Mouse (Mus musculus) myocyte (in vitro differentiated cells): ENCODE data around the gene Acsbg1. TPM values are rescaled to one million over a fixed set of nuclear protein-coding genes. Genes with fewer than 3 reads are reported as not detected.
A peak's percentile ranks its signal among the peaks of the same experiment; 100 is the strongest.
"Not testable (repeated sequence)": the region's sequence is repeated elsewhere in the genome, so short reads cannot be mapped to it uniquely, and the experiment has no call there.

Source experiments
- H3K27me3 ChIP-seq: one replicate; pipeline ENCODE4 v1.6.1; 2011; ENCODE audit not compliant: control insufficient read depth, insufficient read depth, insufficient read length
- H3K36me3 ChIP-seq: one replicate; pipeline ENCODE4 v1.6.1; 2011; ENCODE audit not compliant: control insufficient read depth, insufficient read depth
- H3K4me2 ChIP-seq: one replicate; pipeline ENCODE4 v1.6.1; 2011; ENCODE audit warnings: low read depth, control low read depth
- H3K4me3 ChIP-seq: one replicate; pipeline ENCODE4 v1.5.1; 2011; ENCODE audit warnings: mild to moderate bottlenecking, control low read depth, moderate library complexity
- H3K79me2 ChIP-seq: one replicate; pipeline ENCODE4 v1.6.1; 2011; ENCODE audit not compliant: control insufficient read depth, insufficient read depth
- H3ac ChIP-seq: one replicate; pipeline ENCODE4 v1.6.1; 2011; ENCODE audit not compliant: control insufficient read depth, insufficient read length
- CEBPB ChIP-seq: IDR thresholded peaks from 2 replicates; pipeline ENCODE4 v1.6.1; 2011; ENCODE audit warnings: mild to moderate bottlenecking, moderate library complexity; ENCODE audit not compliant: poor library complexity, insufficient read depth, severe bottlenecking
- E2F4 ChIP-seq: IDR thresholded peaks from one replicate; pipeline ENCODE4 v1.6.1; 2011; ENCODE audit warnings: mild to moderate bottlenecking, control low read depth, moderate library complexity; ENCODE audit not compliant: insufficient read depth
- MAX ChIP-seq: IDR thresholded peaks from one replicate; pipeline ENCODE4 v1.6.1; 2011; ENCODE audit warnings: low read depth, mild to moderate bottlenecking, control low read depth
- MYOD1 ChIP-seq, 3 experiments: IDR thresholded peaks; one replicate each; pipeline ENCODE4 v1.6.1; 2011; ENCODE audit warnings: control low read depth in 2 of 3, low read depth in 2 of 3, mild to moderate bottlenecking in 2 of 3, moderate library complexity in 1 of 3; ENCODE audit not compliant: insufficient read length in 2 of 3, control insufficient read depth in 1 of 3
- MYOG ChIP-seq, 3 experiments: IDR thresholded peaks; one replicate each; pipeline ENCODE4 v1.6.1; 2011; ENCODE audit warnings: control low read depth in 2 of 3, low read depth in 2 of 3, mild to moderate bottlenecking in 2 of 3; ENCODE audit not compliant: insufficient read length in 2 of 3, control insufficient read depth in 1 of 3, insufficient read depth in 1 of 3
- POLR2A ChIP-seq: IDR thresholded peaks from one replicate; pipeline ENCODE4 v1.6.1; 2011; ENCODE audit warnings: low read depth, mild to moderate bottlenecking, control low read depth, moderate library complexity; ENCODE audit not compliant: insufficient read length
- POLR2AphosphoS2 ChIP-seq: IDR thresholded peaks from one replicate; pipeline ENCODE4 v1.6.1; 2011; ENCODE audit warnings: low read depth, control low read depth; ENCODE audit not compliant: insufficient read length
- REST ChIP-seq: IDR thresholded peaks from one replicate; pipeline ENCODE4 v1.6.1; 2011; ENCODE audit warnings: mild to moderate bottlenecking, control low read depth, moderate library complexity; ENCODE audit not compliant: insufficient read depth, insufficient read length
- SRF ChIP-seq: IDR thresholded peaks from one replicate; pipeline ENCODE4 v1.6.1; 2011; ENCODE audit warnings: low read depth; ENCODE audit not compliant: control insufficient read depth, insufficient read length
- TCF12 ChIP-seq: IDR thresholded peaks from one replicate; pipeline ENCODE4 v1.6.1; 2011; ENCODE audit warnings: mild to moderate bottlenecking, control low read depth; ENCODE audit not compliant: poor library complexity, insufficient read depth, severe bottlenecking
- TCF3 ChIP-seq: IDR thresholded peaks from one replicate; pipeline ENCODE4 v1.6.1; 2011; ENCODE audit warnings: low read depth, control low read depth; ENCODE audit not compliant: insufficient read length
- USF1 ChIP-seq: IDR thresholded peaks from one replicate; pipeline ENCODE4 v1.6.1; 2011; ENCODE audit warnings: low read depth, mild to moderate bottlenecking, control low read depth, moderate library complexity
- polyA plus RNA-seq: library from polyadenylated mRNA; unstranded; fragments of >200 nt; fragmentation: generic; extraction: Trizol; gene quantifications from one replicate; pipeline ENCODE4 v1.2.1, GENCODE M21; 2012; ENCODE audit warnings: missing spikeins

Gene Acsbg1
- polyA plus RNA-seq, 1 experiment = 48.0 TPM

DNA sequence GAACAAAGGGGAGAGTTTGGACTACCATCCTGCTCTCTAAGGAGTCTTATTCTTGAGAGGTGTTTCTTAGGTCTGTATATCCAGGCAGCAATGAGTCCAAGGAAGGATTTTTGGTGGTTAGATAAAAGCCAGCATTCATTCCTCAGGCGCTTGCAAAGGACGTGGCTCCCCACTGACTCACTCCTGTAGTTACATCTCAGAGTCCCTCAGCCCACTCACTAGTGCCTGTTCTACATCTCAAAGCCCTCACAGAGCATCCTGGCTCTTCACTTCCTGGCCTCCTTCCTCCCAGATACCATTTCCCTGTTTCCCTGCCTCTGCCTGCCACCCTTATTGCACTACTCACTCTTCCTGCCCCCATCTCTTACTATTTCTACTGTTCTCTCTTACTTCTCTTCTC, 59.3 kb downstream of the Acsbg1 start:
- TF ChIP-seq MAX (no peak), POLR2AphosphoS2 (peak; percentile 21), USF1 (no peak)
- Histone ChIP-seq H3K79me2 (no peaks in the 10 kb centered on the region), H3K27me3 (no peaks in the 10 kb centered on the region), H3K4me2 (no peak overlapping the region), H3K4me3 (no peak overlapping the region), H3K36me3 (peaks cover 56% of the 10 kb centered on the region), H3ac (no peak overlapping the region)

DNA sequence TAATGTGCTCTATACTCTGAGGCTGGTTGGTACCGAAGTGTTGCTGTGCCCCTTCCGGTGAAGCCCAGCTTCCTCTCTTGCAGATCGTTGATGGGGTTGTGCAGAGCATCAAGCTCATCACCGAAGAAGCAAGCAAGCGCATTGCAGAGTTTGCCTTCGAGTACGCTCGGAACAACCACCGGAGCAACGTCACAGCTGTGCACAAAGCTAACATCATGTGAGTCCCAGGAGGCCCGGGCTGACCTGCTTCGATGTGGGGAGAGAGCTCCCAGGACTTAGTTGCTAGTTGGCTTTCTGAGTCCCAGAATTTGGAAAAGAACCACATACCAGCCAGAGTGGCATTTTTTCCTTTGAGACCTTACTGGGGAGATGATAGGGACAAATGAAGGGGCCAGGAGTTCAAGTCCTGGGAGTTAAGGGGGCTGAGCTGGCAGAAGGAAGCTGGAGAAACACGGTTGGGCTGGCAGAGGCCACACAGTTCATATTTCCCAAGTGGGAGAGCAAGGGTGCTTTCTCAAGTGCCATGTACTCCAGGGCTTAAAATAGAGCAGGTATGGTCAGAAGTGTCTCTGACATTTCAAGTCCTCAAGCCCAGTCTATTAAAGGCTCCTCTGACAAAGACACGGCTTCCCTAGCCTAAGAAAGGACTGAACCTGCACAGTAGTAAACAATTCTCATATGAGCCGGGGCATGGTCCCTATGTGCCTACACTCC, 64.8 kb downstream of the Acsbg1 start:
- no peak overlapping the region for H3K4me3 ChIP-seq
- no peak overlapping the region for H3ac ChIP-seq
- H3K27me3 ChIP-seq = no peaks in the 10 kb centered on the region
- no peaks in the 10 kb centered on the region for H3K79me2 ChIP-seq
- H3K36me3 ChIP-seq = peaks cover 54% of the 10 kb centered on the region
- H3K4me2 ChIP-seq = no peak overlapping the region
- TF ChIP-seq MAX (no peak), MYOG (IDR thresholded peaks at IDR 0.05; ENCODE audit: control insufficient read depth in 1 of 3, insufficient read depth in 1 of 3, insufficient read length in 2 of 3, low read depth in 2 of 3) (no peak), USF1 (no peak), POLR2AphosphoS2 (no peak)

DNA sequence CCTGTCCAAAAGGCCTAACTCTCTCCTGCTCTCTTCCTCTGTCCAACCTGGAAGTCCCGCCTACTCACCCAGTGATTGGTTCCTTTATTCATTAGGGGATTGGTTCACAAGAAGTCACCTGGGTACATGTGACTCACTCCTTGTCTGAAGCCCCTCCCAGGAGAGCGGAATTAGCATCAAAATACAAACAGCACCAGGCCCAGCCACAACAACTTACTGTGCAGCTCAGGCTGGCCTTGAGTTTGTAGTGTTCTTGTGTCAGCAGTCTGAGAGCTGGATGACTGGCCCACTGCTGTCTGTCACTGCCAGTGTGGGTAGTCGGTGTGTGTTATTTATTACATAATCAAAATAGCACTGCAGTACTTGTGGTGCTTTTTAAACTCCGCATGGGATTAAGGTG, 68.0 kb downstream of the Acsbg1 start:
- peaks cover 51% of the 10 kb centered on the region for H3K36me3 ChIP-seq
- not testable (repeated sequence) for H3K27me3 ChIP-seq, H3K4me3 ChIP-seq, H3ac ChIP-seq, H3K4me2 ChIP-seq
- H3K79me2 ChIP-seq = peaks cover 15% of the 10 kb centered on the region

DNA sequence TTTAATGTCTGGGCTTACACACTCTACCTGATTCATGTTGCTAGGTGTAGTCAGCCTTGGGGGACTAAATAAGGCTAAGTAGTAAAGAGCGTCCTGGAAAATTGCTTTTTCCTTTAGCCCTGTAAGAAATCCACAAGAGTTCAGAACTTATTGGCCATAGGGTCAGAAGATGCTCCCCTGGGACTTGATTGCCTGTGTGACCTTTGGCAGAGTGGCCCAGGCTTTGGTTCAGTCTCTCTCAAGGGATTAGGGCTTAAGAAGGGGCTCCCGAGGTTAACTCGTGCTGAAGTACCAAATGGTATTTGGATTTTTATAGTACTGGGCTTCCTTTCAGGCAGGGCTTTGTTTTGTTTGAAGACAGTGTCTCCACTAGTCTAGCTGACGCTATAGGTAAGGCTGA, 73.8 kb downstream of the Acsbg1 start:
- no peak for TF ChIP-seq TCF12
- TF ChIP-seq E2F4 = no peak

DNA sequence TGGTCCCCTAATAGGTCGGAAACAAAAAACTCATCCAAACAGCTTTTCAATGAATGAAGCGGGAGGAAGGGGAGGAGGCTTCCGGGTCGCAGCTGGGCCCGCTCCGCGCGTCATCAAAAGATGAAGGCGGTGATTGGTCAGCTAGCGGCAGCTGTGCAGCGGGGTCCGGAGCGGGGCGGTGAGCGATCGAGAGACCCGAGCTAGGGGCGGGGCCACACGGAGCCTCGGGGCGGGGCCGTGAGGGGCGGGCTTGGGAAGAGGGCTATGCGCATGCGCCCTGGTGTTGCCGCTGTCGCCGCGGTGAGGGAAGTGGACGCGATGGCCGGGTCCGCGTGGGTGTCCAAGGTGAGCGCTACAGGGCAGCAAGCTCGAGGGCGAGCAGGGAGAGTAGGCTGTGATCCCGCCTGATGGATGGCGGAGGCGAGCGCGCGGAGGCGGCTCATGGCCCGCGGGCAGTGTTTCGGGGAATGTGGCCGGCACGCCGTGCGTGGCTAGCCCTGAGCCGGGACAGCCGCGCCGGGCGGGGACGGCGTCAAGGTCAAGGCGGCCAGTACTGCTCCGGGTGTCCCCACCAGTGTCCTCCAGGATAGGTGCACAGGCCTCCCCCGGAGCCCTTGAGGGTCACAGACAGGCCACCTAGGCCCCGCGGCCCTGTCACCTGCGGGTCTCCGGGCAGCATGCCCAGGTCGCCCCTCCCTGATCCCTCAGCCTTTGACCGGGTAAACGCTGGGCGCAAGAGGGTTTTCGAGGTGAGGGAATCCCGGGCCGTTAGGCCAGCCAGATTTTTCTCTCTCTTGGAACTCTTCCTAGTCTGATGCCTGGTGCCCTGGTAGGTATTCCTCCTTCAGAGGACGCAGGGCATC, 75.2 kb downstream of the Acsbg1 start, which contains the start of gene Idh3a:
TSS of gene Idh3a (plus strand) at position 136 of the 863 bp plus-strand sequence.
- H3ac ChIP-seq = peak within 1 kb of the TSS; percentile 91
- H3K27me3 ChIP-seq = no peaks in the 10 kb centered on the region
- TF ChIP-seq TCF12 (no peak), MYOG (IDR thresholded peaks at IDR 0.05; ENCODE audit: control insufficient read depth in 1 of 3, insufficient read depth in 1 of 3, insufficient read length in 2 of 3, low read depth in 2 of 3) (peak in 2 of 3 experiments; percentile 8 to 37), SRF (no peak), MYOD1 (IDR thresholded peaks at IDR 0.05; ENCODE audit: control insufficient read depth in 1 of 3, insufficient read length in 2 of 3, low read depth in 2 of 3) (peak in 1 of 3 experiments; percentile 42), CEBPB (no peak), REST (peak; percentile 27), TCF3 (no peak), E2F4 (no peak), POLR2A (peak; percentile 99), USF1 (no peak), MAX (no peak), POLR2AphosphoS2 (peak; percentile 96)
- peaks cover 10% of the 10 kb centered on the region for H3K36me3 ChIP-seq
- H3K4me2 ChIP-seq = peak within 1 kb of the TSS; percentile 96
- H3K4me3 ChIP-seq = peak within 1 kb of the TSS; percentile 64
- peaks cover 38% of the 10 kb centered on the region for H3K79me2 ChIP-seq

More for the DNA sequence above, 73.8 kb downstream of the Acsbg1 start:
- Histone ChIP-seq H3K27me3 (no peaks in the 10 kb centered on the region), H3K4me3 (peak overlapping the region; percentile 64), H3ac (no peak overlapping the region), H3K36me3 (peaks cover 15% of the 10 kb centered on the region), H3K4me2 (peak overlapping the region; percentile 96), H3K79me2 (peaks cover 38% of the 10 kb centered on the region)

DNA sequence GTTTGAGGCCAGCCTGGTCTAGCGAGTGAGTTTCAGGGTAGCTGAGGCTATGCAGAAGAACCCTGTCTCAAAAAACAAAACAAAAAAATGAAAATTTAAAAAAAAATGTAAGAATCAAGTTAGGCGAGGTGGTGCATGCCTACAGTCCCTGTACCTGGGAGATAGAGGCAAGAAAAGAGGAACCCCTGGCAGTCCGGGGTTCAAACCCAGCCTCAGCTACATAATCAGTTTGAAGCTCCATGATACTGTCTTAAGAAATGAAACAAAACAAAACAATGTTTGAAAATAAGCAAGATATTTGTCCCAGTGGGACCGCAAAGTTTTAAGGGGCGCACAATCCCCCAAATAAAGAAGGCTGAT, 75.9 kb downstream of the Acsbg1 start:
- Histone ChIP-seq H3K27me3 (no peaks in the 10 kb centered on the region), H3K36me3 (peaks cover 8% of the 10 kb centered on the region), H3K4me2 (peak overlapping the region; percentile 78), H3ac (peak overlapping the region; percentile 91), H3K4me3 (peak overlapping the region; percentile 64), H3K79me2 (peaks cover 37% of the 10 kb centered on the region)
- TF ChIP-seq POLR2AphosphoS2 = no peak
- no peak for TF ChIP-seq REST
- no peak for TF ChIP-seq USF1
- TF ChIP-seq TCF3 = no peak
- no peak for TF ChIP-seq MAX
- TF ChIP-seq SRF = no peak
- TF ChIP-seq MYOD1 (IDR thresholded peaks at IDR 0.05; ENCODE audit: control insufficient read depth in 1 of 3, insufficient read length in 2 of 3, low read depth in 2 of 3) = no peak
- TF ChIP-seq POLR2A = no peak
- TF ChIP-seq MYOG (IDR thresholded peaks at IDR 0.05; ENCODE audit: control insufficient read depth in 1 of 3, insufficient read depth in 1 of 3, insufficient read length in 2 of 3, low read depth in 2 of 3) = no peak
- no peak for TF ChIP-seq TCF12
- TF ChIP-seq E2F4 = no peak
- no peak for TF ChIP-seq CEBPB

DNA sequence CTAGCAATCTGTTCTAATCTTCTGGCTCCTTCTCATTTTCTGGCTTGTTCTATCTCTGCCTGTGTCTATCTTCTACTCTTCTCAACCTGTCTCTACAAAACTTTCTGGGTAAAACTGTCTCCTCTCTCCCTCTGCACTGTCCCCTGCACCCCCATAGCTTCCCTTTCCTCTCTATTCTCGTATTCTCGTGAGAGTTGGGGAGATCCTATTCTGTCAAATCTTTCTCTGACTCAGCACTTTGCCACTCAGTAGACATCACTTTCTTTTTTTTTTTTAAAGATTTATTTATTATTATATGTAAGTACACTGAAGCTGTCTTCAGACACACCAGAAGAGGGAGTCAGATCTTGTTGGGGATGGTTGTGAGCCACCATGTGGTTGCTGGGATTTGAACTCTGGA, 77.5 kb downstream of the Acsbg1 start:
- H3K4me2 ChIP-seq, H3K36me3 ChIP-seq, H3K4me3 ChIP-seq, H3ac ChIP-seq, H3K27me3 ChIP-seq: not testable (repeated sequence)
- peaks cover 27% of the 10 kb centered on the region for H3K79me2 ChIP-seq
